Mouse (Mus musculus): ENCODE results near the gene Fuca2. TPM values are rescaled to one million over a fixed set of nuclear protein-coding genes. Genes with fewer than 3 reads are reported as not detected.

Gene Fuca2
- polyA plus RNA-seq, 1 experiment, result 22.7 TPM

- no peak overlapping the region for H3K4me3 ChIP-seq (replicated peaks; ENCODE audit: extremely low read depth, low read depth, low read length)
- TF ChIP-seq CTCF (IDR thresholded peaks at IDR 0.05; ENCODE audit: insufficient read depth, low read length) (no peak), POLR2A (IDR thresholded peaks at IDR 0.05; ENCODE audit: borderline replicate concordance, extremely low read depth, low read depth, low read length) (no peak)
- H3K4me1 ChIP-seq (ENCODE audit: control insufficient read depth, insufficient read depth, low read length), result peaks cover 4% of the 10 kb centered on the region; the same call in 1 of the 2 replicates
- DNase-seq, result no peak
- 83% methylated on average over 8 of the region's 8 CpGs for WGBS
These were observed 3.0 kb downstream of the Fuca2 start for GRCm38 (mm10) chr10:13502371-13502770.

DNA sequence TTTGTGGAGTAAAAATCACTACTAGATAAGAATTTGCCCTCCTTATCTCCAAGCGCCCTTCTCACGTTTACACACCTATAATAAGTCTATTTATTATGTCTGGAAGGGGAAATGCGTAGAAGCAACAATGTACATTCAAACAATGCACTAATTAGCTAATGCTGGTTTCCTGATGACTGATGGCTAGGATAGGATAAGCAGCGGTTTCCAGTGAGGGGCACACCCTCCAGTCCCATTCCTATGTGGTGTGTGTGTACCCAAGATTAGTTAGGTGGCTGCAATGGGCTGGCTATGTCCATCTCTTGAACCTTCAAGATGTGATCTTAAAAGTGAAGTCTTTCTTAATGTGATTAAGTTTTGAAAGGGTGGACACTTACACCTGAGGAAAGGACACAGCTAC is 22.5 kb downstream of the Fuca2 start:
- 52% methylated on average over 4 of the region's 4 CpGs for WGBS
- no peak overlapping the region for H3K4me3 ChIP-seq (replicated peaks; ENCODE audit: extremely low read depth, low read depth, low read length)
- DNase-seq, result no peak
- no peaks in the 10 kb centered on the region for H3K4me1 ChIP-seq (ENCODE audit: control insufficient read depth, insufficient read depth, low read length)
- TF ChIP-seq POLR2A (IDR thresholded peaks at IDR 0.05; ENCODE audit: borderline replicate concordance, extremely low read depth, low read depth, low read length) (no peak), CTCF (IDR thresholded peaks at IDR 0.05; ENCODE audit: insufficient read depth, low read length) (no peak)

GRCm38 (mm10) chr10:13528155-13528554 is 28.8 kb downstream of the Fuca2 start:
- no peak for DNase-seq
- TF ChIP-seq CTCF (IDR thresholded peaks at IDR 0.05; ENCODE audit: insufficient read depth, low read length), result no peak
- TF ChIP-seq POLR2A (IDR thresholded peaks at IDR 0.05; ENCODE audit: borderline replicate concordance, extremely low read depth, low read depth, low read length), result no peak
- WGBS, result 68% methylated on average over 4 of the region's 4 CpGs
- Histone ChIP-seq H3K4me1 (ENCODE audit: control insufficient read depth, insufficient read depth, low read length) (no peaks in the 10 kb centered on the region), H3K4me3 (replicated peaks; ENCODE audit: extremely low read depth, low read depth, low read length) (no peak overlapping the region)

DNA sequence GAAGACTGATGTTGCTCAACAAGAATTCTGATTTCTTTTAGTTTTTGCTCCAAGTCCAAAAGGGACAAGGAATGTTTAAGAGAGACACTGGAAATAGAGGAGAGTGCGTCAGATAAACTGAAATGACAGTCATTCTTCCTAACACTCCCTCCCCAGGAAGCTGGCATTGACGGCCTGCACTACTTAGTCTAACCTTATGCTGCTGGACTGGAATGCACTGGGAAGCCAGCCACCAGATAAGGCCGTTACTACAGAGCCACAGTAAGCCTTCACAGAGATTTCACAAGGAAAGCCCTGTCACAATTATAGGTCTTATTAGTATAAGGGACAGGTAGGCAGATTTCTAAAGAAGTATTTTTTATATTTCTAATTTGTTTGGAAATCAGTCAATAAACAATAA is 35.4 kb downstream of the Fuca2 start:
- TF ChIP-seq CTCF (IDR thresholded peaks at IDR 0.05; ENCODE audit: insufficient read depth, low read length) (no peak), POLR2A (IDR thresholded peaks at IDR 0.05; ENCODE audit: borderline replicate concordance, extremely low read depth, low read depth, low read length) (no peak)
- Histone ChIP-seq H3K4me1 (ENCODE audit: control insufficient read depth, insufficient read depth, low read length) (no peaks in the 10 kb centered on the region), H3K4me3 (replicated peaks; ENCODE audit: extremely low read depth, low read depth, low read length) (no peak overlapping the region)
- WGBS, result 59% methylated on average over 3 of the region's 3 CpGs
- DNase-seq, result no peak

- Histone ChIP-seq H3K4me1 (ENCODE audit: control insufficient read depth, insufficient read depth, low read length) (no peaks in the 10 kb centered on the region), H3K4me3 (replicated peaks; ENCODE audit: extremely low read depth, low read depth, low read length) (no peak overlapping the region)
- WGBS, result 88% methylated on average over 7 of the region's 7 CpGs
- no peak for TF ChIP-seq POLR2A (IDR thresholded peaks at IDR 0.05; ENCODE audit: borderline replicate concordance, extremely low read depth, low read depth, low read length)
- TF ChIP-seq CTCF (IDR thresholded peaks at IDR 0.05; ENCODE audit: insufficient read depth, low read length), result no peak
- no peak for DNase-seq
These were observed 37.4 kb downstream of the Fuca2 start for GRCm38 (mm10) chr10:13536706-13537105.

- 91% methylated on average over 7 of the region's 7 CpGs for WGBS
- no peak for DNase-seq
- TF ChIP-seq POLR2A (IDR thresholded peaks at IDR 0.05; ENCODE audit: borderline replicate concordance, extremely low read depth, low read depth, low read length), result no peak
- no peak for TF ChIP-seq CTCF (IDR thresholded peaks at IDR 0.05; ENCODE audit: insufficient read depth, low read length)
- Histone ChIP-seq H3K4me3 (replicated peaks; ENCODE audit: extremely low read depth, low read depth, low read length) (no peak overlapping the region), H3K4me1 (ENCODE audit: control insufficient read depth, insufficient read depth, low read length) (no peaks in the 10 kb centered on the region)
These were observed 40.5 kb downstream of the Fuca2 start for GRCm38 (mm10) chr10:13539769-13540333.

- DNase-seq, result no peak
- no peak for TF ChIP-seq CTCF (IDR thresholded peaks at IDR 0.05; ENCODE audit: insufficient read depth, low read length)
- no peak for TF ChIP-seq POLR2A (IDR thresholded peaks at IDR 0.05; ENCODE audit: borderline replicate concordance, extremely low read depth, low read depth, low read length)
- Histone ChIP-seq H3K4me3 (replicated peaks; ENCODE audit: extremely low read depth, low read depth, low read length) (no peak overlapping the region), H3K4me1 (ENCODE audit: control insufficient read depth, insufficient read depth, low read length) (no peaks in the 10 kb centered on the region)
- WGBS, result 78% methylated on average over 5 of the region's 5 CpGs
These were observed 42.4 kb downstream of the Fuca2 start for GRCm38 (mm10) chr10:13541721-13542120.

- TF ChIP-seq POLR2A (IDR thresholded peaks at IDR 0.05; ENCODE audit: borderline replicate concordance, extremely low read depth, low read depth, low read length), result peak; percentile 76; the same call in 1 of the 2 replicates
- TF ChIP-seq CTCF (IDR thresholded peaks at IDR 0.05; ENCODE audit: insufficient read depth, low read length), result no peak
- peak; percentile 89 for DNase-seq
- peak within 1 kb of the TSS; percentile 96 for H3K4me3 ChIP-seq (replicated peaks; ENCODE audit: extremely low read depth, low read depth, low read length)
- WGBS, result under 1% methylated on average over 51 of the region's 51 CpGs
- H3K4me1 ChIP-seq (ENCODE audit: control insufficient read depth, insufficient read depth, low read length), result peaks cover 3% of the 10 kb centered on the region; the same call in 1 of the 2 replicates
These were observed 53.5 kb downstream of the Fuca2 start, which contains the start of the genes Adat2 and Pex3 for GRCm38 (mm10) chr10:13552646-13553497. TSS of gene Adat2 (plus strand) at chr10:13552894. TSS of gene Pex3 (minus strand) at chr10:13553142.

GRCm38 (mm10) chr10:13553498-13553985 is 54.2 kb downstream of the Fuca2 start:
- H3K4me1 ChIP-seq (ENCODE audit: control insufficient read depth, insufficient read depth, low read length), result peaks cover 3% of the 10 kb centered on the region; the same call in 1 of the 2 replicates
- WGBS, result 14% methylated on average over 10 of the region's 10 CpGs
- TF ChIP-seq CTCF (IDR thresholded peaks at IDR 0.05; ENCODE audit: insufficient read depth, low read length) (no peak), POLR2A (IDR thresholded peaks at IDR 0.05; ENCODE audit: borderline replicate concordance, extremely low read depth, low read depth, low read length) (no peak)
- DNase-seq, result no peak
- peak overlapping the region; percentile 96 for H3K4me3 ChIP-seq (replicated peaks; ENCODE audit: extremely low read depth, low read depth, low read length)
